Mouse (Mus musculus) thymus, postnatal 36 days (tissue): Measurements from ENCODE around the gene Tm7sf2.
"Not testable (repeated sequence)": the region's sequence is repeated elsewhere in the genome, so short reads cannot be mapped to it uniquely, and the experiment has no call there.

ENCODE experiments used
- DNase-seq, 2 experiments: peaks; one replicate each; pipeline ENCODE4 v3.0.0; 2022; ENCODE audit warnings: mixed read lengths in 2 of 2

Tm7sf2 gene

GRCm38 (mm10) chr19:6068951-6069350 is 778 bp upstream of the Tm7sf2 start:
- DNase-seq, result peak in 1 of 2 experiments; percentile 41

DNA sequence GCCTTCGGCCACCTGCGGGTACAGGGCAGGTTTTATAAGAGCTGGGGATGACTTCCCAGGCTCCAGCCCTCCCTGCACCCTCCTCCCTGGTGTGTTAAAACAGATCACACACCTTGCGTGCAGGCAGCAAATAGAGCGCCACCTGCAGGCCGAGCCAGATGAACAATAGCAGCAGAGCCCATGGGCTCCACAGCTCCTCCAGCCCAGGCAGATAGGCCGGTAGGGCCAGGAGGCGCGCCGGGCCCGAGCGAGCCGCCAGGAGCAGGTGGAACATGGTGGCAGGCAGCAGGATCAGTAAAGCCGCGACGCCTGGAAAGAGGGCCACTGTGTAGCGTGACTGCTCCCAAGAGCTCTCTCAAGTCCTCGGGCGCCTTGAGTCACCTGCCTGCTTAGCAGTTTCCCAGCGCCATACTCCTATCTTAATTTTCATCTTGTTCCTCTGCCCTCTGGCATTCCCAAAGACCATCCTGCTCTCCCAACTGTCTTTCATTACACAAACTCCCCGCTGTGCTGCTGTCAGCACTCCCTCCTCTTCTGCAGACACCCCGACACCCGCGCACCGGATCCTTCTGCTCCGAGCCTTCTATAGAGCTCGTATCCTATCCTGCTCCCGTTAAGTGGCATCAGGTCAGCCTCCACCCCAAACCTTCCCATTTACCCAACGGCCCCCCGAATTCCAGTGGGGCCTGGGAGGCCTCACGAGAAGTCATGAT is 1.0 kb downstream of the Tm7sf2 start:
- DNase-seq, result peak; percentile 84

DNA sequence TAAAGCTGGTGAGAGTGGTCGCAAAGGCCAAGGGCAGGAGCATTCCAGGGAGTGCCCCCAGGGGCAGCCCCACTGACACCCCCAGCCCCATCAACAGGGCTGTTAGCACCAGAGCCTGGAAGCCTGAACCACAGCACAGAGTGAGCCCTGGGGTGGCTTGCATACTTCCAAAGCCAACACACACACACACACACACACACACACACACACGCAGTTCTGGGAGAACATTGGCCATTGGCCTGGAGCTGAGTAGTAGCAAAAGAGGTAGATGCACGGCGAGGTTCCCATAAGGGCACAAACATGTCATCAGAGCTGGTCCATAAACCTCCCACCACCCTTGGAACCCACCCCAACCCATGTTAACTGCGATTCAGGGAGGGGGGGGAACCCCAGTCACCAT is 1.6 kb downstream of the Tm7sf2 start:
- no peak for DNase-seq

DNA sequence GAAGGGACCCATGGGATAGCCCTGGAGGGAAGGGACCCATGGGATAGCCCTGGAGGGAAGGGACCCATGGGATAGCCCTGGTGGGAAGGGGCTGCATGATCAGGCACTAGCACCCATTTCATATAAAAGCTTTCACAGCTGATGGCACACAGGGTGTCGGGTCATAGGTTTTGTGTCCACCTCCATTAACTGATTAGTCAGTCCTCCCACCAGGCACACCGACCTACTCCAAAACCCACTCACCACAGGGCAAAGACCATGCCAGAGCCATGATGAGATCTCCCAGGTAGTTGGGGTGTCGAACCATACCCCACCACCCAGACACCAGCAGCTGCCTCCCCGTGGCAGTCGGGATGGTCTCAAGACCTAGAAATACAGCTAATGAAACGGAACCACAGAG is 5.1 kb downstream of the Tm7sf2 start:
- no peak for DNase-seq

- no peak for DNase-seq
Measured at GRCm38 (mm10) chr19:6062418-6062817, 5.8 kb downstream of the Tm7sf2 start.

GRCm38 (mm10) chr19:6061641-6062302 is 6.4 kb downstream of the Tm7sf2 start:
- peak; percentile 72 to 77 for DNase-seq

DNA sequence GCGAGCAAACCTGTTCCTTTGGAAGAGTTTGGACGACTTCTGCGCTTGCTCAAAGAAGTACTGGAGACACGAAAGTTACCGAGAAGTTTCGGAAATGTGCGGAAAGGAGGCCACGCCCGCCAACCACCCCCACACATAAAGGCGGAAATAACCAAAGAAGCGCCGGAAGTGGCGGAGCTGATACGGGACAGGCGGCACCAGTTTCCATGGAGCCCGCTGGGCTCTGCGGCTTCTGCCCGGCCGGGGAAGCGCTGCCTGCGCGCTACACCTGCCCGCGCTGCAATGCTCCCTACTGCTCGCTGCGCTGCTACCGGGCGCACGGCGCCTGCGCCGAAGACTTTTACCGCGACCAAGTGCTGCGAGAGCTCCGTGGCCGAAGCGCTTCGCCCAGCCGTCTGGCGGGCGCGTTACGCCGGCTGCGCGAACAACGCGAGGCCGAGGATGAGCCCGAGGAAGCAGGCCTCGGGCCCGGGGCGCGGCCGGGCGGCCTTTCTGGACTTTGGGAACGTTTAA is 7.1 kb downstream of the Tm7sf2 start, which contains the start of gene Znhit2:
Gene Znhit2, plus strand, starts transcription at position 172 of the 513 bp plus-strand sequence.
- DNase-seq, result peak; percentile 93 to 95

GRCm38 (mm10) chr19:6058966-6059365 is 9.2 kb downstream of the Tm7sf2 start:
- no peak for DNase-seq

DNA sequence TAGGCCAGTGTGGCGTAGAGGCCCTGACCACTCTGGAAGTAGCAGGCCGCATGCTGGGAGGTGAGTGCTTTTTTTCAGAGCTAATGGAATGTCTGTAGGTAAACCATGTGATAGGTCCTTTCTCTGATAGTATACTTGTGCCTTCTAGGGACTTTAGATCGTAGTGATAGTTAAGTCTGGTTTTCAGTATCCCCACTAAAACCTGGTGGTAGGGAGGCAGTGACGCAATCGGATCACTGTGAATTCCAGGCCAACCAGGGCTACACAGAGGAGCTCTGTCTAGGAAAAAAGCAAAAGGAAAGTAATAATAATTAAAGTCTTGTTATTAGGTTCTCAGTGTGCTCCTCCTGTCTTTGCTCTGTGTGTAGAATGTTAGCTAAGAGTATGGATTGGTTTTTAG is 9.7 kb downstream of the Tm7sf2 start:
- DNase-seq, result no peak

GRCm38 (mm10) chr19:6057313-6058096 is 10.7 kb downstream of the Tm7sf2 start, which contains the start of the genes Mrpl49 and Fau:
TSS of gene Mrpl49 (minus strand) at chr19:6057785.
TSS of gene Fau (plus strand) at chr19:6057844.
- DNase-seq, result peak; percentile 99

DNA sequence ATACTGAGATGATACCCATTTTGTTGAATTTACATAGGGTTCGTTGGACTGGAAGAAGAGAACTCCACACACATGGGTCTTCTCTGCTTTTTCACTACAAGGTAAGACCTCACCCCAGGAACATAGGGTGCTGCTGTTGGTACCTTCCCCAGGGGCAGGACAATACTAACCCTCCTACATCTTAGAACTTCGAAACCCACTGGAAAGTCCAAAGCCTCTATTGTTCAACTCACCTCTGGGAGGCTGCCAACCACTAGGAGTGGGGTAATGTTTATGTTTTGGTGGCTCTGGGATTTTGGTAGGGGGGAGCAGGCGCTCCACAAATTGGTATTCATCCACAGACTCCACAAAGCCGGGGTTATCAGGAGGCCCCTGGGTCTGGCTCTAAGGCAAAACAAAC is 11.5 kb downstream of the Tm7sf2 start:
- no peak for DNase-seq

- DNase-seq, result no peak
Measured at GRCm38 (mm10) chr19:6054296-6054695, 13.9 kb downstream of the Tm7sf2 start.

GRCm38 (mm10) chr19:6052516-6052915 is 15.7 kb downstream of the Tm7sf2 start:
- no peak for DNase-seq

GRCm38 (mm10) chr19:6048681-6049410 is 19.3 kb downstream of the Tm7sf2 start:
- DNase-seq, result no peak

DNA sequence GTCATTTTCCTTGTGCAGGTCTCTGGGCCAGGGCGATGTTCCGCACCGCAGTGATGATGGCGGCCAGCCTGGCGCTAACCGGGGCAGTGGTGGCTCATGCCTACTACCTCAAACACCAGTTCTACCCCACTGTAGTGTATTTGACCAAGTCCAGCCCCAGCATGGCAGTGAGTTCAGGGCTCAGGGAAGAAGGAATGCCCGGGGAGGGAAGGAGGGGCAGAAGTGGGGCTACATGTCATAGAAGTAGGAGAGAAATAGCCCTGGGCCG is 20.3 kb downstream of the Tm7sf2 start:
- no peak for DNase-seq

- DNase-seq, result no peak
Measured at GRCm38 (mm10) chr19:6047154-6047898, 20.8 kb downstream of the Tm7sf2 start.

DNA sequence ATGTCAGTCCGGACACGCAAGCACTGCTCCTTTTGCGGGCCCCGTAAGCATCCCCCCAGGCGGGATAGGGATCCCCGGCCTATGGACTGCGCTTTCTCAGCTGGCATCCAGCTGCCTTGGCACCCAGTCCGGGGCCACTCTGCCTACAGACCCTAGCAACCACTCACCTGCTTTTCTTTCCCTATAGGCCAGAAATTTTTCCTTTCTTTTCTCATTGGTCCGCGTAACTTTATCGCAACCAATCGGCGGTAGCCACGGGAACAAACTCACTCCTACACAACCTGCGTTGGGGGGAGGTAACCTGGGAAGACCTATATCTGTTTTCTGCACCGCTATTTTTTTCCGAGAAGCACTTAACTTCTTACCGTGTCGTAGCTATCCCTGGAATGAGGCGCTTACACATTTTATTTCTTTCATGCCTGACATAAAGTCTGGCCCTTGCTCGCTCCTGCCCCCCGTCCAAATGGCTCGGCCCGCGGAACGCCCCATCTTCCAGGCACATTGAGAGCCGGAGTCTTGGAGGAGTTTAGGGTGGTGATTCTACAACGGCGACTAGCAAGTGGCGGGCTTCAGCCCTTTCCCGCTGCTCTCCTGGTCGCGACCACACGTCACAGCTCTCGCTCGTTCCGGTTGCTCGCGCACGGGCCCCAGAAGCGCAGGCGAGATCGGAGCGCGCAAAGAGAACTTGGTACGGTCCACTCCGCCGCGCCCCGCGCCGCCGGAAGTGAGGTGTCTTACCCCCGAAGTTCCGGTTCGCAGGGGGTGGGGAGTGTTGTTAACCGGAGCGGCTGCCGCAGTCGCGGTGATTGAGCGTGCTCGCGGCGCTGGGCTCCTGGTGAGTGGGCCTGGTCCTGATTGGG is 21.6 kb downstream of the Tm7sf2 start, which contains the start of gene Syvn1:
Gene Syvn1, plus strand, starts transcription at position 283 of the 860 bp plus-strand sequence.
- peak; percentile 88 to 89 for DNase-seq

- no peak for DNase-seq
Measured at GRCm38 (mm10) chr19:6045366-6046293, 22.5 kb downstream of the Tm7sf2 start.

- not testable (repeated sequence) for DNase-seq
Measured at GRCm38 (mm10) chr19:6044102-6044501, 24.1 kb downstream of the Tm7sf2 start.

DNA sequence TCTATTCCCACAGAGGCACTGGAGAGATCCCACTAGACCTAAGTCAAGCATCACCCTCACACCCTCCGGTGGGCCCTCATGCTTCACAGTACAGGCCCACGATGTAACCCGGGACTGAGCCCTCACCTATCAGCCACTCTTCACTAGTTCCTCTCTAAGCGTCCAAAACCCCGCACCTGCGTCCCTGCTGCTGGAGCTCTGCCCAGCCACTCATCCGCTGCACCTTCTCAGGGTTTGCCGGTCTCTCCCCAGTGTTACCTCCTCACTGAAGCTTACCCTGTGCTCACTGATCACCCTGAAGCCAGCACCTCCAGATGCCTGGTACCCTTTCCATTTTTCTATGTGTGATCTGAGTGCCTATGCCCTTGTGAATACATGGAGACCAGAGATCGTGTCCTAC is 25.9 kb downstream of the Tm7sf2 start:
- DNase-seq, result no peak
